ENCODE assay signal across 15 mouse cellular contexts in genomic region chr11:79669210-79669609, GRCm38 (mm10).
A peak's percentile ranks its signal among the peaks of the same experiment; 100 is the strongest.
DNase-seq lines count a peak whose midpoint lies in the region; ATAC-seq lines count a peak whose summit lies in the region.
"Had no signal": no experiment of that assay in that cellular context is flagged by ENCODE, and none has a peak within 500 bp of the region (broad histone marks: within the 10 kb centered on the region; RNA-seq: fewer than 3 reads in every experiment).

No protein-coding gene starts in this region.

- 0 out of 2 replicates have a peak overlapping the region, but pooled peaks have one; percentile 20 for H3K9ac ChIP-seq in hindbrain, embryonic 14.5 days
- H3K9ac ChIP-seq in hindbrain, embryonic 11.5 days (ENCODE audit: low read depth, low read length): no peak overlapping the region
- no peak overlapping the region for H3K9ac ChIP-seq in neural tube, embryonic 11.5 days (ENCODE audit: low read length)
- no peak overlapping the region for H3K9ac ChIP-seq in hindbrain, embryonic 15.5 days
- H3K9ac ChIP-seq: liver, embryonic 13.5 days; stomach, embryonic 15.5 days had no signal

- no peak overlapping the region for H3K4me3 ChIP-seq in hindbrain, embryonic 14.5 days (replicated peaks; ENCODE audit: low read length)
- no peak overlapping the region for H3K4me3 ChIP-seq in hindbrain, embryonic 11.5 days (ENCODE audit: low read depth, low read length)
- H3K4me3 ChIP-seq in neural tube, embryonic 11.5 days (ENCODE audit: low read depth, low read length): no peak overlapping the region
- H3K4me3 ChIP-seq in hindbrain, embryonic 15.5 days: no peak overlapping the region
- H3K4me3 ChIP-seq: liver, embryonic 13.5 days; stomach, embryonic 15.5 days had no signal

- WGBS in hindbrain, embryonic 14.5 days: 70% methylated on average over 6 of the region's 6 CpGs
- 66% methylated on average over 6 of the region's 6 CpGs for WGBS in hindbrain, embryonic 11.5 days
- 53% methylated on average over 6 of the region's 6 CpGs for WGBS in neural tube, embryonic 11.5 days
- 75% methylated on average over 6 of the region's 6 CpGs for WGBS in hindbrain, embryonic 15.5 days

- H3K4me1 ChIP-seq in hindbrain, embryonic 14.5 days (replicated peaks; ENCODE audit: control insufficient read depth, insufficient read depth, low read length): peaks cover 9% of the 10 kb centered on the region
- no peaks in the 10 kb centered on the region for H3K4me1 ChIP-seq in hindbrain, embryonic 11.5 days (replicated peaks; ENCODE audit: control insufficient read depth, insufficient read depth, low read length)
- H3K4me1 ChIP-seq in neural tube, embryonic 11.5 days (ENCODE audit: control insufficient read depth, insufficient read depth, low read length): 0 out of 2 replicates have a peak, but pooled peaks cover 2% of the 10 kb centered on the region
- H3K4me1 ChIP-seq in hindbrain, embryonic 15.5 days (replicated peaks): peaks cover 22% of the 10 kb centered on the region

- DNase-seq in hindbrain, embryonic 14.5 days (ENCODE audit: low spot score): no peak
- no peak for DNase-seq in hindbrain, embryonic 11.5 days (ENCODE audit: low spot score)
- DNase-seq in neural tube, embryonic 11.5 days (ENCODE audit: low spot score): no peak
- no peak for DNase-seq in neural tube, embryonic 10.5 days (ENCODE audit: extremely low spot score, low spot score)
- DNase-seq in embryo, embryonic 10.5 days (ENCODE audit: low spot score): no peak
- DNase-seq in gastrocnemius, postnatal 10 days: no peak
- DNase-seq: cerebellum, adult 2 months; gastrocnemius, postnatal 25 days; layer of hippocampus, adult 9-11 months; liver, embryonic 13.5 days; right cerebral cortex, postnatal 4 days had no signal

- no peak for ATAC-seq in hindbrain, embryonic 14.5 days (ENCODE audit: low FRiP score)
- no peak for ATAC-seq in hindbrain, embryonic 11.5 days (ENCODE audit: low FRiP score)
- ATAC-seq in neural tube, embryonic 11.5 days (ENCODE audit: insufficient read depth, low FRiP score, low TSS enrichment): no peak
- ATAC-seq in hindbrain, embryonic 15.5 days (ENCODE audit: low FRiP score, low read depth): 0 out of 2 replicates have a peak, but pooled peaks have one; percentile 17
- 0 out of 2 replicates have a peak, but pooled peaks have one; percentile 24 for ATAC-seq in neutrophil, adult 5-6 weeks (ENCODE audit: extremely low read depth, insufficient number of reproducible peaks, low FRiP score, poor library complexity, severe bottlenecking)

- H3K9me3 ChIP-seq in hindbrain, embryonic 14.5 days (ENCODE audit: control insufficient read depth, low read length): no peaks in the 10 kb centered on the region
- H3K9me3 ChIP-seq in hindbrain, embryonic 11.5 days (ENCODE audit: control insufficient read depth, low read length): no peaks in the 10 kb centered on the region
- H3K9me3 ChIP-seq in neural tube, embryonic 11.5 days (ENCODE audit: control insufficient read depth, low read length): no peaks in the 10 kb centered on the region
- H3K9me3 ChIP-seq in hindbrain, embryonic 15.5 days: no peaks in the 10 kb centered on the region
- H3K9me3 ChIP-seq: liver, embryonic 13.5 days; stomach, embryonic 15.5 days had no signal

- no peak overlapping the region for H3K27ac ChIP-seq in hindbrain, embryonic 14.5 days
- no peak overlapping the region for H3K27ac ChIP-seq in hindbrain, embryonic 11.5 days (ENCODE audit: low read depth, low read length)
- 0 out of 2 replicates have a peak overlapping the region, but pooled peaks have one; percentile 3 for H3K27ac ChIP-seq in neural tube, embryonic 11.5 days (ENCODE audit: low read depth, low read length)
- H3K27ac ChIP-seq in hindbrain, embryonic 15.5 days (replicated peaks): no peak overlapping the region
- H3K27ac ChIP-seq: liver, embryonic 13.5 days; stomach, embryonic 15.5 days had no signal

- H3K4me2 ChIP-seq in hindbrain, embryonic 14.5 days (replicated peaks): no peak overlapping the region
- no peak overlapping the region for H3K4me2 ChIP-seq in hindbrain, embryonic 11.5 days (replicated peaks; ENCODE audit: low read depth, low read length)
- H3K4me2 ChIP-seq in neural tube, embryonic 11.5 days (ENCODE audit: low read depth): no peak overlapping the region
- H3K4me2 ChIP-seq in hindbrain, embryonic 15.5 days: no peak overlapping the region
- H3K4me2 ChIP-seq: liver, embryonic 13.5 days; stomach, embryonic 15.5 days had no signal

- H3K27me3 ChIP-seq in hindbrain, embryonic 14.5 days (ENCODE audit: control insufficient read depth, insufficient read depth, low read length): no peaks in the 10 kb centered on the region
- no peaks in the 10 kb centered on the region for H3K27me3 ChIP-seq in hindbrain, embryonic 11.5 days (ENCODE audit: control insufficient read depth, insufficient read depth, low read length)
- no peaks in the 10 kb centered on the region for H3K27me3 ChIP-seq in neural tube, embryonic 11.5 days (ENCODE audit: control insufficient read depth, insufficient read depth, low read length)
- H3K27me3 ChIP-seq in hindbrain, embryonic 15.5 days: no peaks in the 10 kb centered on the region
- H3K27me3 ChIP-seq: CH12.LX; stomach, embryonic 15.5 days had no signal

- no peaks in the 10 kb centered on the region for H3K36me3 ChIP-seq in hindbrain, embryonic 14.5 days (replicated peaks; ENCODE audit: control insufficient read depth, insufficient read depth)
- no peaks in the 10 kb centered on the region for H3K36me3 ChIP-seq in hindbrain, embryonic 11.5 days (ENCODE audit: control insufficient read depth, insufficient read depth, low read length)
- H3K36me3 ChIP-seq in neural tube, embryonic 11.5 days (ENCODE audit: control insufficient read depth, insufficient read depth, low read length): no peaks in the 10 kb centered on the region
- no peaks in the 10 kb centered on the region for H3K36me3 ChIP-seq in hindbrain, embryonic 15.5 days
- H3K36me3 ChIP-seq: liver, embryonic 13.5 days; stomach, embryonic 15.5 days had no signal

Comparison
In these comparisons a context has a peak if more than half of its experiments do, and no peak if none do; other contexts are left out.
1. ATAC-seq: peak in hindbrain, embryonic 15.5 days (single experiment) and neutrophil, adult 5-6 weeks (single experiment); none in hindbrain, embryonic 14.5 days (single experiment), hindbrain, embryonic 11.5 days (single experiment) and neural tube, embryonic 11.5 days (single experiment).